Mouse (Mus musculus): ENCODE measurements around the gene Ror1. TPM values are rescaled to one million over a fixed set of nuclear protein-coding genes. Genes with fewer than 3 reads are reported as not detected.

Gene Ror1
- polyA plus RNA-seq, 1 experiment from 2014 or later = 4.0 TPM

DNA sequence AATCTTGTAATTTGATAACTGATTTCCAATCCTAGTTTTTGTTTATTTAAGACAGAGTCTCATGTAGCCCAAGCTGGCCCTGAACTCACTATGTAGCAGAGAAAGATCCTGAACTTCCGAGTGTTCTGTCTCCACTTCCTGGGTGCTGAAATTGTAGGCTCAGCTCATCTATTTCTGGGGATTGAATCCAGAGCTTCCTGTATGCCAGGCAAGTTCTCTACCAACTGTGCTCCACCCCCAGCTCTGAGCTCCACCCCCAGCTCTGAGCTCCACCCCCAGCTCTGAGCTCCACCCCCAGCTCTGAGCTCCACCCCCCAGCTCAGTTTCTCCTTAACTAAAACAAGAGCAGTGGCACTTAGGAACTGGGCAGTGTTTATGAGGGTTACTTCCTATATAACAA, 29.3 kb downstream of the Ror1 start:
- no peak overlapping the region for H3K27ac ChIP-seq (ENCODE audit: low read length)
- no peak overlapping the region for H3K4me3 ChIP-seq (ENCODE audit: low read length)
- peaks cover 21% of the 10 kb centered on the region for H3K4me1 ChIP-seq (ENCODE audit: control insufficient read depth, insufficient read depth, low read length)
- no peaks in the 10 kb centered on the region for H3K27me3 ChIP-seq (replicated peaks; ENCODE audit: control insufficient read depth, insufficient read depth, low read length)
- no peak for ATAC-seq
- WGBS = 91% methylated on average over 1 of the region's 1 CpGs
- H3K4me2 ChIP-seq (ENCODE audit: low read depth, low read length) = no peak overlapping the region
- H3K9ac ChIP-seq (ENCODE audit: low read depth, low read length) = no peak overlapping the region
- H3K9me3 ChIP-seq (ENCODE audit: control insufficient read depth, low read length) = no peaks in the 10 kb centered on the region
- no peaks in the 10 kb centered on the region for H3K36me3 ChIP-seq (ENCODE audit: control insufficient read depth, insufficient read depth, low read length)

DNA sequence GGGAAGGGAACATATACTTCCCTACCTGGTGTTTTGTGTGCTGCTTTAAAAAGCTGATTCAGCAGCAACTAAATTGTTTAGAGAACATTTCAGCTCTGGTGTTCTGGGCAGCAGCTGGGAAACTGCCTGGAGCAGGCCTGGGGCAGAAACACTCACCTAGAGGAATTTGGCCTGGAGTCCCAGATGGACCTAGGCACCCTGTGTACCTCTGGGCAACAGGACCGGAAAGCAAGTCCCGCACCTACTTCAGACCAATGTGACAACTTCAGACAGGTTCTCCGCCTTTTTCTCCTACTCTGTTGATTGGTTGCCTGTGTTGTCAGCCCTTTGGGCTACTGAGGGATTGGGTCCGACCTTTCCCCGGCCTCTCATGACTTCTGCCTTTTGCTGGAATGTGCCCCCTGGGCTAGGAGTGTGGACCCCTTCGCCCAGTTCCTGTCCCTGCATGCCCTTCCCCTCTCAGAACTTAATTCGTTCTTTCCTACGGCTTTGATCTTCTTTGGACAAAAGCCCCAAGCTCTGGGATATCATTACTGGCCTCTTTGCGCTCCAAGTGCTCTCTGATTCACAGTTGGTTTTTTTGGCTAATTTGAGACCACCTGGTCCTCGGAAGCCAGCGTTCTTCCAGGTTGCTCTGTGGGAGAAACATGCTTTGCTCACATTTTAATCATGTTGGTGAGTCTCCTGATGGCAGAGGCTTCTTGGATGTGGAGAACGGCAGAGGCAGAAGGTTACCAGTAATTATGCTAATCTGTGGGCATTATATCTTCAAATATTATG, 31.1 kb downstream of the Ror1 start:
- Histone ChIP-seq H3K9ac (ENCODE audit: low read depth, low read length) (no peak overlapping the region), H3K4me2 (ENCODE audit: low read depth, low read length) (no peak overlapping the region), H3K27me3 (replicated peaks; ENCODE audit: control insufficient read depth, insufficient read depth, low read length) (no peaks in the 10 kb centered on the region), H3K36me3 (ENCODE audit: control insufficient read depth, insufficient read depth, low read length) (no peaks in the 10 kb centered on the region), H3K4me3 (ENCODE audit: low read length) (no peak overlapping the region), H3K4me1 (ENCODE audit: control insufficient read depth, insufficient read depth, low read length) (peaks cover 21% of the 10 kb centered on the region), H3K27ac (ENCODE audit: low read length) (no peak overlapping the region), H3K9me3 (ENCODE audit: control insufficient read depth, low read length) (no peaks in the 10 kb centered on the region)
- 81% methylated on average over 12 of the region's 12 CpGs for WGBS
- ATAC-seq = no peak

DNA sequence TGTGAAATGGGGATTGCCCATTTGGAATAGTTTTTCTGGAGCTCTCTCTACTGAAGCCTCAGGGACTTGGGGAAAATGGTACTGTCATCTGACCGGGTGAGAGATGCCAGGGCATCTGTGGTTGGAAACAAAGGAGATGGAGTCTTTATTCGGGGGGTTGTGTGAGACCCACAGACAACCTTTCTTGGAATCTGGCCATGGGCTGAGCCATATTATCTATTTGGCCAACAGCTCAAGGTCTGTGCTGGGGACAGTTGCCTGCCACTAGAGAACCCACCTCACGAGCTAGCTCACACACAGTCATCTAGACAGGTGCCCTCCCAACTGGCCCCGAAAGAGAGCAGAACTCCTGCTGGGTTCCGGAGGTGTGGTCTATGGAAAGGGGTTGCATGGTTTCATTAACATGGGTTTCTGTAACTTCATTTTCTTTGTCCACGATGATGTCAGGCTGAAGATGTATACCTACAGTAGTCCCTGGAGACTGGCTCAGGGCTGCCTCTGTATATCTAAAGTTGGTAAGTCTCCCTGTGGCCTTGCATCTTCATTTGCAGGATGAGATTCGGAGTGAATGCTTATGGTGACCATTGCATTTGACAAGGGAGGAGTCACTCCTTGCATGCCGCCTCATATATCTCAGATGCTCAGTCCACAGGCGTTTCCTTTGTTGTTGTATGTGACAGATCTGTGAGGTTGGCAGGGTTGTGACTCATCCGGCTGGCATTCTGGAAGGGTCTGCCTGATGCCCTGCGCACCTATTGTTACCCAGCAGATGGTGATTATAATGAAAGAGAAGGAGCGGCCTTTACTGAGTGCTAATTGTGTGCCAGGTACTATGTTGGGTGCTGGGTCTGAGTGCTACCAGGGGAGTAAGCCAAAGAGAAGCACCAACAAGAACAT, 32.7 kb downstream of the Ror1 start:
- WGBS = 87% methylated on average over 12 of the region's 12 CpGs
- ATAC-seq = no peak
- Histone ChIP-seq H3K9ac (ENCODE audit: low read depth, low read length) (no peak overlapping the region), H3K4me3 (ENCODE audit: low read length) (no peak overlapping the region), H3K27ac (ENCODE audit: low read length) (no peak overlapping the region), H3K4me2 (ENCODE audit: low read depth, low read length) (no peak overlapping the region), H3K4me1 (ENCODE audit: control insufficient read depth, insufficient read depth, low read length) (peaks cover 21% of the 10 kb centered on the region), H3K27me3 (replicated peaks; ENCODE audit: control insufficient read depth, insufficient read depth, low read length) (no peaks in the 10 kb centered on the region), H3K36me3 (ENCODE audit: control insufficient read depth, insufficient read depth, low read length) (no peaks in the 10 kb centered on the region), H3K9me3 (ENCODE audit: control insufficient read depth, low read length) (no peaks in the 10 kb centered on the region)

DNA sequence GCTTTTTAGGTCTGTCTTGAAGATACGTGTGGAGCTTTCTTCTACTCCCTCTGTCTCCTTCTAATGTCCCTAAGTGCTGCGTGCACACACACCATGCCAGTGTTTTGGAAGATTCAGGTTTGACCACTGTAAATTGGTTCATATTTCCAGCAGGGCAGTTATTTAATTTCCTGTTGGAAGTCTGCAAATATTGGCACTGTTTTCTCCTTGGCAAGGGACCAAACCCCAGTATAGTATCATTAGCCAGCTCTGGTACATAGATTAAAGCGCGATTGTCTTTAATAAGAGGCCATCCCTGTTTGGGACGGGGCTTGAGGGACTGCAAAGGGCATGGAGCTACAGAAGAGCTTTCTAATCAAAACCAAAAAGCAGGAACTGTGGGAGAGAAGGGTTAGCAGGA, 33.6 kb downstream of the Ror1 start:
- Histone ChIP-seq H3K27me3 (replicated peaks; ENCODE audit: control insufficient read depth, insufficient read depth, low read length) (no peaks in the 10 kb centered on the region), H3K4me3 (ENCODE audit: low read length) (no peak overlapping the region), H3K36me3 (ENCODE audit: control insufficient read depth, insufficient read depth, low read length) (no peaks in the 10 kb centered on the region), H3K9ac (ENCODE audit: low read depth, low read length) (no peak overlapping the region), H3K9me3 (ENCODE audit: control insufficient read depth, low read length) (no peaks in the 10 kb centered on the region), H3K27ac (ENCODE audit: low read length) (no peak overlapping the region), H3K4me1 (ENCODE audit: control insufficient read depth, insufficient read depth, low read length) (peaks cover 14% of the 10 kb centered on the region), H3K4me2 (ENCODE audit: low read depth, low read length) (no peak overlapping the region)
- no peak for ATAC-seq
- 45% methylated on average over 5 of the region's 5 CpGs for WGBS

DNA sequence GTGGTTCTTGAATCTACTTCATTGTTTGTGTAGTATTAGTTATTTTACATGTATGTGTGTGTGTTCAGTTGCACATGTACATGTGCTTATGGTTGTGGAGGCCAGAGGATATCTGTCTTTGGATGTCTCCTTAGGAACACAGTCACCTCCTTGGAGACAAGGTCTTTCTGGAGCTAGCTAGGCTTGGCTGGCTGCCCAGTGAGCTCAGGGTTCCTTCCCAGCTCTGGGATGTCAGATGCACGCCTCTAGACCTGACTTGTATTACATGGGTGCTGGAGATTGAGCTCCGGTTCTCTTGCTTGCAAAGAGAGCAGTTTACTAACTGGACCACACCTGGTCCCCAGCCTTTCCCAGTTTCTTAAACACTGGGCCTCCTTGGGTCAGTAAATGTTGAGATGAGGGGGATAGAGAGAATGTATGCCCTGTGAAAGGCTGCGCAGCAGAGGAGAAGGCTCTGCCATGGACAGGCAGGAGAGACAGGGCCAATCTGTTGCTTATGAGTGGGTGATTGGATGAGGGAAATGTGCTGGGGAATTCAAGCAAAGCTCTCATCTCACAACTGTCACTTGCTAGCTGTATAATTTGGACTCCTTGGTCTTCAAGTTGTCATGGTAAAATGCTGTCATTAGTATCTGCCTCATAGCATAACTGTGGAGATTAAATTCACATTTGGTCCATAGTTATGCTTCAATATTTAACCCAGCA, 35.3 kb downstream of the Ror1 start:
- no peak overlapping the region for H3K4me2 ChIP-seq (ENCODE audit: low read depth, low read length)
- no peaks in the 10 kb centered on the region for H3K9me3 ChIP-seq (ENCODE audit: control insufficient read depth, low read length)
- no peak for ATAC-seq
- H3K9ac ChIP-seq (ENCODE audit: low read depth, low read length) = no peak overlapping the region
- WGBS = 69% methylated on average over 3 of the region's 3 CpGs
- H3K4me1 ChIP-seq (ENCODE audit: control insufficient read depth, insufficient read depth, low read length) = peaks cover 14% of the 10 kb centered on the region
- no peaks in the 10 kb centered on the region for H3K36me3 ChIP-seq (ENCODE audit: control insufficient read depth, insufficient read depth, low read length)
- H3K4me3 ChIP-seq (ENCODE audit: low read length) = no peak overlapping the region
- H3K27me3 ChIP-seq (replicated peaks; ENCODE audit: control insufficient read depth, insufficient read depth, low read length) = no peaks in the 10 kb centered on the region
- no peak overlapping the region for H3K27ac ChIP-seq (ENCODE audit: low read length)

DNA sequence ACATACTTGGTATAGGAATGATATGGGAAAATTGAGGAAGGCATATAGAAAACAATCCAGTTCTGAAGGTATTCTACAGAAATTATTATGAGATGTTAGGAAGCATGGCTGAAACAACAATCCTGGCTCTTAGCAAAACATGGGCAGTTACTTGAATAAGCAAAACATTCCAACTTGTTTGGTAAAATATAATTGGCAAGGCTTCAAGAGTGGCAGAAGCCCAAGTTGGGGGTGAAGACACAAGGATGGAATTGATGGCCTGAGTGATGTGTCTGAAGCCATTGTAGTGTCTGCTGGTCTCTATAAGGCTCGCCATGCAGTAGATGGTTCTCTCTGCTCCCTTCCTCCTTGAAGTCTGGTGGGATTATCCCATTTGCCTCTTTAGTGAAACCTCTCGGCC, 35.9 kb downstream of the Ror1 start:
- Histone ChIP-seq H3K4me3 (ENCODE audit: low read length) (no peak overlapping the region), H3K4me1 (ENCODE audit: control insufficient read depth, insufficient read depth, low read length) (peaks cover 14% of the 10 kb centered on the region), H3K9ac (ENCODE audit: low read depth, low read length) (no peak overlapping the region), H3K36me3 (ENCODE audit: control insufficient read depth, insufficient read depth, low read length) (no peaks in the 10 kb centered on the region), H3K27me3 (replicated peaks; ENCODE audit: control insufficient read depth, insufficient read depth, low read length) (no peaks in the 10 kb centered on the region), H3K4me2 (ENCODE audit: low read depth, low read length) (no peak overlapping the region), H3K9me3 (ENCODE audit: control insufficient read depth, low read length) (no peaks in the 10 kb centered on the region), H3K27ac (ENCODE audit: low read length) (no peak overlapping the region)
- 94% methylated on average over 2 of the region's 2 CpGs for WGBS
- ATAC-seq = no peak

DNA sequence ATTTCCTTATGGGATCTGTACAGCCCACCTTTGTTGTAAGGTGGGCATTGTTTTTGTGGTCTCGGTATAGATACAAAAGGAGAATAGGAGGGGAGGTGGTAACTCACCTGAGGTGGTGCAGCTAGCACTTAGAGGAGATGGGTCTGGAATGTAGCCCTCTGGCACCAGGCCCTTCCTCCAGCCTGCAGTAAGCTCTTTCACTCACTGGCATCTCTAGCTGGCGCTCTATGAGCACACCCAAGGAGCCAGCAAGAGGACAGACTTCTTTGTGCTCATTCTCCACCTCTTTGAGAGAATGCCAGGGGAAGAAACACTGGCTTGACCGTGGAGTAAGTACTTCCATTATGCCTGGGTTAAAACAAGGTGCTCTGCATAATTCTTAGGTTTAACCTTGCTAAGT, 36.7 kb downstream of the Ror1 start:
- no peak for ATAC-seq
- Histone ChIP-seq H3K4me3 (ENCODE audit: low read length) (no peak overlapping the region), H3K27ac (ENCODE audit: low read length) (no peak overlapping the region), H3K9ac (ENCODE audit: low read depth, low read length) (no peak overlapping the region), H3K4me1 (ENCODE audit: control insufficient read depth, insufficient read depth, low read length) (peaks cover 14% of the 10 kb centered on the region), H3K36me3 (ENCODE audit: control insufficient read depth, insufficient read depth, low read length) (no peaks in the 10 kb centered on the region), H3K4me2 (ENCODE audit: low read depth, low read length) (no peak overlapping the region), H3K27me3 (replicated peaks; ENCODE audit: control insufficient read depth, insufficient read depth, low read length) (no peaks in the 10 kb centered on the region), H3K9me3 (ENCODE audit: control insufficient read depth, low read length) (no peaks in the 10 kb centered on the region)
- 87% methylated on average over 3 of the region's 3 CpGs for WGBS

DNA sequence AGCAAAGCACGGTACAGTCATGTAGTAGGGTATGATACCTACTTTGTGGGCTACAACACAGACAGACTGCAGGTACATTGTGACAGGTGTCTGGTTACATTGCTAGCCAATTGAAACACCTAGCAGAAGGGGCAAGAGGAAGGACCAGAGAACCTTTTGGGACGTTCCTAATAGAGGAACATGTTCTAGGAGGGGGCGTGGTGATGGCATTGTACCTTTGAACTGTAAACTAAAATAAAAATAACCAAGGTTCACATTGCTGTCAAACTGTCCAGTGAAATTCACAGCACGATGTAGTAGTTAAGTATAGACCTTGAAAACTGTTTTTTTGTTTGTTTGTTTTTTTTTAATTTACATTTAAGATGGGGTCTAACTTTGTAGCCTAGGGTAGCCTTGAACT, 40.5 kb downstream of the Ror1 start:
- H3K27ac ChIP-seq (ENCODE audit: low read length) = no peak overlapping the region
- no peak overlapping the region for H3K4me2 ChIP-seq (ENCODE audit: low read depth, low read length)
- no peaks in the 10 kb centered on the region for H3K27me3 ChIP-seq (replicated peaks; ENCODE audit: control insufficient read depth, insufficient read depth, low read length)
- no peak for ATAC-seq
- H3K4me1 ChIP-seq (ENCODE audit: control insufficient read depth, insufficient read depth, low read length) = peaks cover 4% of the 10 kb centered on the region; the same call in 1 of the 2 replicates
- no peak overlapping the region for H3K4me3 ChIP-seq (ENCODE audit: low read length)
- H3K36me3 ChIP-seq (ENCODE audit: control insufficient read depth, insufficient read depth, low read length) = no peaks in the 10 kb centered on the region
- H3K9me3 ChIP-seq (ENCODE audit: control insufficient read depth, low read length) = no peaks in the 10 kb centered on the region
- H3K9ac ChIP-seq (ENCODE audit: low read depth, low read length) = no peak overlapping the region
- WGBS = 87% methylated on average over 4 of the region's 4 CpGs

DNA sequence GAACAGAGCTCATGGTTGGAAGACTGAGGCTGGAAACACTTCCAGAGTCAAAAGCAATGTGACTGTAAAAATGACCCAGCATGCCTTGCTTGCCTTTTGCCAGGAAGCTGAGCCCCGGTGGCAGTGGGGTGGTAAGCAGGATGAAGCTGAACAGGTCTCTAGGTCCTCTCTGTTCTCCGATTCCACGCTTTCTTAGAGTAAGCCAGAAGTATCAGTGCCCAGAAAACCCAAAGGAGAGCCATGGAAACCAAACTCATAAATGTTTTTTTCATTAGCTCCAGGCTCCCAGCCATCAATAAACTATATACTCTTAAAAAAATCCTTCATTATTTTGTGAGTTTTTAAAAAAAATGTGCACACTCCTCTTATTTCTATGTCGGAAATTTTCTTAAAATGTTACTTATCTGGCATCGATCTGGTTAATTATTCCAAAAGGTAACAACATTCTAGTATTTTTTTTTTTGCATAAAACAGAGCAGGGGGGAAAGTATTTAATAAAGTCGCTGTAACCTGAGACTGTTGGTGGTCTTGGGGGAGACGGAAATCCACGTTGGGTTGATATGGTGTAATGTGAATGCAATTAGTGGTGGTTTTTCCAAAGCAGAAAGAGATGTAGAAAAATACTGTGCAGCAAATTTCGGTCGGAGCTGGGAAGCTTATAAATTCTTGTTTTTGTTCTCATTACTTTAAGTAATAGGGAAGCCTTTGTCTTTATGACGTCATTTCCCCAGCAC, 41.7 kb downstream of the Ror1 start:
- no peak overlapping the region for H3K27ac ChIP-seq (ENCODE audit: low read length)
- no peaks in the 10 kb centered on the region for H3K36me3 ChIP-seq (ENCODE audit: control insufficient read depth, insufficient read depth, low read length)
- WGBS = 90% methylated on average over 11 of the region's 11 CpGs
- H3K9me3 ChIP-seq (ENCODE audit: control insufficient read depth, low read length) = no peaks in the 10 kb centered on the region
- H3K27me3 ChIP-seq (replicated peaks; ENCODE audit: control insufficient read depth, insufficient read depth, low read length) = no peaks in the 10 kb centered on the region
- H3K4me1 ChIP-seq (ENCODE audit: control insufficient read depth, insufficient read depth, low read length) = peaks cover 8% of the 10 kb centered on the region
- H3K9ac ChIP-seq (ENCODE audit: low read depth, low read length) = no peak overlapping the region
- ATAC-seq = no peak
- H3K4me2 ChIP-seq (ENCODE audit: low read depth, low read length) = no peak overlapping the region
- H3K4me3 ChIP-seq (ENCODE audit: low read length) = no peak overlapping the region

All from intestine, embryonic 16.5 days (tissue).